Mouse (Mus musculus) neural tube, embryonic 14.5 days (tissue): ENCODE results near the gene Ctla4. TPM values are rescaled to one million over a fixed set of nuclear protein-coding genes. Genes with fewer than 3 reads are reported as not detected.

Experiments used
- ATAC-seq: fragments of 200-750 bp; cut with Nextera tagmentation; 2 replicates; pipeline ENCODE4 v1.8.0; 2017; ENCODE audit warnings: low read depth, mild to moderate bottlenecking, moderate TSS enrichment, moderate library complexity
- H3K27ac ChIP-seq: fragments of 300-500 bp; sonication (generic); 2 replicates; pipeline ENCODE4 v1.5.1; 2014; ENCODE audit warnings: low read depth, mild to moderate bottlenecking, control low read depth, low read length, moderate library complexity, mixed read lengths
- H3K27me3 ChIP-seq: fragments of 300-500 bp; sonication (generic); 2 replicates; pipeline ENCODE4 v1.6.1; 2014; ENCODE audit warnings: low read length; ENCODE audit not compliant: control insufficient read depth, insufficient read depth
- H3K36me3 ChIP-seq: fragments of 300-500 bp; sonication (generic); 2 replicates; pipeline ENCODE4 v1.6.1; 2014; ENCODE audit warnings: low read length, mixed read lengths; ENCODE audit not compliant: control insufficient read depth, insufficient read depth
- H3K4me1 ChIP-seq: fragments of 300-500 bp; sonication (generic); 2 replicates; pipeline ENCODE4 v1.6.1; 2014; ENCODE audit warnings: low read length; ENCODE audit not compliant: control insufficient read depth, insufficient read depth
- H3K4me2 ChIP-seq: fragments of 300-500 bp; sonication (generic); 2 replicates; pipeline ENCODE4 v1.6.1; 2014; ENCODE audit warnings: mild to moderate bottlenecking, low read depth, low read length, control low read depth
- H3K4me3 ChIP-seq: fragments of 300-500 bp; sonication (generic); 2 replicates; pipeline ENCODE4 v1.5.1; 2014; ENCODE audit warnings: low read depth, low read length, control low read depth, mixed read lengths
- H3K9ac ChIP-seq: fragments of 300-500 bp; sonication (generic); replicated peaks from 2 replicates; pipeline ENCODE4 v1.6.1; 2014; ENCODE audit warnings: low read depth, mild to moderate bottlenecking, control low read depth, low read length, mixed read lengths
- H3K9me3 ChIP-seq: fragments of 300-500 bp; sonication (generic); 2 replicates; pipeline ENCODE4 v1.6.1; 2016; ENCODE audit warnings: low read length; ENCODE audit not compliant: control insufficient read depth
- WGBS: fragments of 180-500 bp; shearing (Covaris S2); extraction: QIAGEN DNeasy Blood & Tissue Kit; methylation state at CpG from one replicate; pipeline ENCODE4 v1.1.7; 2014; 5-methylcytosine and 5-hydroxymethylcytosine counted together
- polyA plus RNA-seq: library from polyadenylated mRNA; unstranded; fragments of >200 nt; fragmentation: Nextera tagmentation; extraction: Ambion mirVana; gene quantifications from 2 replicates; pipeline ENCODE4 v1.2.1, GENCODE M21; 2014

Gene Ctla4
- polyA plus RNA-seq, 1 experiment from 2014 or later = not detected

DNA sequence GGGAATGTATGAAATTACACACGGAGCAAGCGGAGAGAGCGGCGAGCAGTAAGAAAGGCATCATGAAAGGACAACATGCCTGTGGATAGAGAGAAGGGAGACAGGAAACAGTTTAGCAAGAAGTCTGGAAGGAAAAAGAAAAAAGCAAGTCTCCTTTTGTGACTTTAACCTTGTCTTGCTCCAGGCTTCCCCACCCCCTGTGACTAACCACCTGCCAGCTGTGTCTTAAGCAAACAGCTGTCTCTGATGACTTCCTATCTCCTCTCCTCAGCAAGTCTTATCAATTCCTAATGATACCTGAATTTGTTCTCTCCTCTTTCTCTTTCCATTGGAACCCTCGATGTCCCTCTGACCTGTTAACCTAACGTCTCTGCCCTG, 34.0 kb upstream of the Ctla4 start:
- H3K4me1 ChIP-seq = peaks cover 6% of the 10 kb centered on the region
- 75% methylated on average over 6 of the region's 6 CpGs for WGBS
- no peak overlapping the region for H3K4me2 ChIP-seq
- no peaks in the 10 kb centered on the region for H3K36me3 ChIP-seq
- no peaks in the 10 kb centered on the region for H3K27me3 ChIP-seq
- no peak overlapping the region for H3K9ac ChIP-seq
- H3K27ac ChIP-seq = no peak overlapping the region
- no peak for ATAC-seq
- H3K4me3 ChIP-seq = no peak overlapping the region
- no peaks in the 10 kb centered on the region for H3K9me3 ChIP-seq

DNA sequence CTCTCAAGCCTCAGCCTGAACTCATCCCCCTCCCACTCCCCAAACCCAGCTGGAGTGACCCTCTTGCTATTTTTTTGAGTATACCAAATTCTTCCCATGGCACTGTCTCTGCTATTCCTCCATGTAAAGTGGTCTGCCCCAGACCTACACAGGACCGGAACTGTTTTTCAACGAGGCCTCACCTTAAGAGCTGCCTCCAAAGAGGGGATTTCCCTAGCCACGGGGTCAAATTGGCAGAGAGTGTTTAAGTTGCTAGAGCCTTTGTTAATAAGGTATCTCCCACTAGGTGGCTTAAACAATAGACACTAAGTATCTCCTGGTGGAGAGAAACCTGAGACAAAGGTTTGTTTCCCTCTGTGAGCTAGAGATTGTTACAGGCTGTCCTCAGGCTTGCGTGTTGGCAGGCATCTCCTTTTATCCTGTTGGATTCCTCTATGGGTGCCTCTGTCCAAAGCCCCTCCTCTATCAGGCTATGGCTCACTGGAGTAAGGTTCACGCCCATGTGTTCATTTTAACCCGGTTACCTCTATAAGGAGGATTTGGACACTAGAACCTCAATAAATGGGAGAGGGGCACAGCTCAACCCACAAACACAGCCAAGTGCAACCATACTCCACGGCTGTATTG, 33.4 kb upstream of the Ctla4 start:
- H3K4me2 ChIP-seq = no peak overlapping the region
- no peaks in the 10 kb centered on the region for H3K36me3 ChIP-seq
- no peak for ATAC-seq
- no peak overlapping the region for H3K27ac ChIP-seq
- no peaks in the 10 kb centered on the region for H3K9me3 ChIP-seq
- no peak overlapping the region for H3K4me3 ChIP-seq
- H3K9ac ChIP-seq = no peak overlapping the region
- WGBS = 57% methylated on average over 7 of the region's 7 CpGs
- H3K4me1 ChIP-seq = peaks cover 6% of the 10 kb centered on the region
- no peaks in the 10 kb centered on the region for H3K27me3 ChIP-seq

DNA sequence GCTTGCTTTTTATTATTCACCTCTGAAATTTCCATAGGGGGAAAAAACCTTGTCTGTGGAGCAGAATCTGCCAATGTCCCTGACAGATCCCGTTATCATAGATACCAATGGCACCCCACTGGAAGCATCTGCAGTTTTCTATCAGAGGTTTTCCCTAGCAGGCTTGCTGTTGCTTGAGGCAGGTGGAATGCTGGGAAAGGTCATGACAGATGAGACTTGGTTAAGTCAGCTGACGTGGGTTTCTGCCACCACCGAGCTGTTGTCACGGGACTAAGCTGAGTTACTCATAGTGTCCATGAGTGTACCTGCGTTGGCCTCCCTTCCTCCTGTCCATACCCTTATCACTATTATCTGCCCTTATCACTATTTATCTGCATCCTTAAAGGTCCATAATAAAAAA, 32.8 kb upstream of the Ctla4 start:
- Histone ChIP-seq H3K4me1 (peaks cover 6% of the 10 kb centered on the region), H3K9me3 (no peaks in the 10 kb centered on the region), H3K27ac (no peak overlapping the region), H3K9ac (no peak overlapping the region), H3K27me3 (no peaks in the 10 kb centered on the region), H3K36me3 (no peaks in the 10 kb centered on the region), H3K4me2 (no peak overlapping the region), H3K4me3 (no peak overlapping the region)
- WGBS = 90% methylated on average over 5 of the region's 5 CpGs
- ATAC-seq = no peak

DNA sequence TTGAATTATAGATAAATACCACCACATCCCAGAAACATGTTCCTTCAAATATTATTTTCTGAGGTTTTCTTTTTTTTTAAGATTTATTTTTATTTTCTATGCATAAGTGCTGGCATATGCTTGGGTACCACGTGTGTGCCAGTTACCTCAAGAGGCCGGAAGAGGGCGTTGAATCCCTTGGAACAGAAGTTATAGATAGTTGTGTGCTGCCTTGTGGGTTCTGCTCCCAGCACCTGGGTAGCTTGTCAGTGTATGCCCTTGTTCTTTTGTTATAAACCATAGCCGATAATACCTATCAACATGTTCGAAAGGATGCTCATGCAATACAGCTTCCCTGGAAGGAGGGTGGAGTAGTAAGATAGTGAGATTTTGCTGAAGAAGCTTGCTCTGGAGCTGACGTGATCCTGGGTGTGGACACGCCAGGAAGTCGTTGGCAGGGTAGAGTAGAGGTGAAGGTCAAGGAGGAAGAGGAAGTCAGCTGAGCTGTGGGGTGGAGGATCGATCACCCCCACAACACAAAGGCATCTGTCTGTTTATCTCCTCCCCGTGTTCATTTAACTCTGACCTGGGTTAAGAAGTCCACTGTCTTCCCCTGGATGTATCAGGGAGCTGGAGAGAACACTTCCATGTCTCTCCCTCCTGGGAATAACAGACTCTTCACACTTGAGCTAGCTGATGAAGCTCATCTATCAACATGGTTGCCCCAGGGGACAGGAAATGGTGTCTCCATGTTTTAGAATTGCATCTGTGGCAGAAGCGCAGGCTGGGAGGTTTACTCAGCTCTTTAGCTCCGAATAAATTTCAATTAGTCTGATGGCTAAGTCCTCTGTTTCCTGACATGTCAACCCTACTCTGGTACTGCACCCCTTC, 29.2 kb upstream of the Ctla4 start:
- no peak overlapping the region for H3K4me3 ChIP-seq
- no peak overlapping the region for H3K27ac ChIP-seq
- ATAC-seq = no peak
- H3K4me1 ChIP-seq = peaks cover 9% of the 10 kb centered on the region; the same call in 1 of the 2 replicates
- 76% methylated on average over 12 of the region's 12 CpGs for WGBS
- H3K9me3 ChIP-seq = no peaks in the 10 kb centered on the region
- H3K4me2 ChIP-seq = no peak overlapping the region
- no peaks in the 10 kb centered on the region for H3K36me3 ChIP-seq
- no peaks in the 10 kb centered on the region for H3K27me3 ChIP-seq
- H3K9ac ChIP-seq = no peak overlapping the region

DNA sequence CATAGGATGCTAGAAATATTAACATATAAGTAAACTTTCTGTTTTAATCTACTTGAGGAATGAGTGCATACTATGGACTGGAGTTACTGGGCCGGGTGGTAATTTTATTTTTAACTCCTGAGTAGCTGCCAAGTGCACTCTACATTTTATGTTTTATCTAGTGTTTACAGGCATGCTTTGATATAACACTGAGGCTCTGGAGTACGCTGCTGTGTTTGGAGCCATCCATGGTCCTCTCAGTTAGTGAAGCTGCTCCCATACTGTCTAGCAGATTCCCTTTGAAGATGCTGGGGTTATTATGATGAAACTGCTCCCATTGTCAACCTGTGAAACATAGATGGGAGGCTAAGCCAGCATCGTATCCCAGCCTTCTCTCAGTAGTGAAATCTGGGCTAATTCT, 27.6 kb upstream of the Ctla4 start:
- no peak overlapping the region for H3K9ac ChIP-seq
- 80% methylated on average over 3 of the region's 3 CpGs for WGBS
- no peak overlapping the region for H3K4me3 ChIP-seq
- H3K36me3 ChIP-seq = no peaks in the 10 kb centered on the region
- H3K9me3 ChIP-seq = no peaks in the 10 kb centered on the region
- H3K4me2 ChIP-seq = no peak overlapping the region
- no peak overlapping the region for H3K27ac ChIP-seq
- H3K27me3 ChIP-seq = no peaks in the 10 kb centered on the region
- no peak for ATAC-seq
- peaks cover 9% of the 10 kb centered on the region; the same call in 1 of the 2 replicates for H3K4me1 ChIP-seq

DNA sequence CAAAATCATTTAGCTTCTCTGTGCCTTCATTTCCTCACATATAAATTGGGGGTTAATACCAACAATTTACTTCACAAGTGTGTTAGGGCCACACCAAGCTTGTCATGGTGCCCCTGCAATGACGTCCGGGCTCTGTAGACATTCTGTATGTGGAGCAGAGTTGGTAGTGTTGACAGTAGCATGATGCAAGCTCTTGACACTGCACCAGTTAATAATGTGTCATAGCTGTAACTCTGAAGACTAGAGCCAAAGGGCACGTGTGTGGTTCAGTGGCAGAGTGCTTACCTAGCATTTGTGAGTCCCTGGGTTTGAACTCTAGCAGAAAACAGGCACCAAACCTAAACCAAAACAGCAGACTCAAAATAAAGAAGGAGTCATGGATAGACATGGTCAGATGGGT, 27.0 kb upstream of the Ctla4 start:
- no peak overlapping the region for H3K9ac ChIP-seq
- H3K4me3 ChIP-seq = no peak overlapping the region
- no peaks in the 10 kb centered on the region for H3K9me3 ChIP-seq
- H3K4me1 ChIP-seq = peaks cover 9% of the 10 kb centered on the region; the same call in 1 of the 2 replicates
- no peaks in the 10 kb centered on the region for H3K27me3 ChIP-seq
- no peak overlapping the region for H3K4me2 ChIP-seq
- ATAC-seq = no peak
- H3K36me3 ChIP-seq = no peaks in the 10 kb centered on the region
- no peak overlapping the region for H3K27ac ChIP-seq
- WGBS = 90% methylated on average over 3 of the region's 3 CpGs

DNA sequence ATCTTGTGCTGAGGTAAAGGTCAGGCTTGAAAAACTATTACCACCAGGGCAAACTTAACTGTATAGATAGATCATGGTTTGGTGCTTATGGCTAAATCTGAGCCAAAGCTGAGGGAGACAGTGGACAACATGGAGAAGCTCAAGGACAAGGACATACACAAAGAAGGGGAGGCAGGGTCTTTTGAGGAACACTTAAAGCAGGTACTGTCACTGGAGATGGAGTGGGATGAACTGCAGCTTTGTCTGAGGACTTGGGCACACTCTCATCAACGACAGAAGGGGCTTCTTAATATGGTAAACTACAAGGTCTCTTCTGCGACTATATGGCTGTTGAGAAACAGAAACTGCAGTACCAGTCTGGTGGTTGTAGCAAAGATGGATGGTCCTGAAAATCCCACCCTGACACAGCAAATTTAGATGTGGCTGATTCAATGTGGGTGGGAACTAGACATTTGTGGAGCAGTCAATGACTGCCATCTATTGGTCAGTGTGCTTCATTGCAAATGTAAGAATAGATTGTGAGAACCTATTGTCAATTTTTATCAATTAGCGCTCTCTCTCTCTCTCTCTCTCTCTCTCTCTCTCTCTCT, 26.3 kb upstream of the Ctla4 start:
- no peaks in the 10 kb centered on the region for H3K36me3 ChIP-seq
- H3K9ac ChIP-seq = peak overlapping the region; percentile 43; the same call in 1 of the 2 replicates
- peak overlapping the region; percentile 46 for H3K4me2 ChIP-seq
- H3K4me3 ChIP-seq = peak overlapping the region; percentile 23
- H3K27ac ChIP-seq = peak overlapping the region; percentile 76
- peak; percentile 80 for ATAC-seq
- WGBS = 11% methylated on average over 3 of the region's 3 CpGs
- H3K4me1 ChIP-seq = peaks cover 9% of the 10 kb centered on the region; the same call in 1 of the 2 replicates
- H3K9me3 ChIP-seq = no peaks in the 10 kb centered on the region
- no peaks in the 10 kb centered on the region for H3K27me3 ChIP-seq

DNA sequence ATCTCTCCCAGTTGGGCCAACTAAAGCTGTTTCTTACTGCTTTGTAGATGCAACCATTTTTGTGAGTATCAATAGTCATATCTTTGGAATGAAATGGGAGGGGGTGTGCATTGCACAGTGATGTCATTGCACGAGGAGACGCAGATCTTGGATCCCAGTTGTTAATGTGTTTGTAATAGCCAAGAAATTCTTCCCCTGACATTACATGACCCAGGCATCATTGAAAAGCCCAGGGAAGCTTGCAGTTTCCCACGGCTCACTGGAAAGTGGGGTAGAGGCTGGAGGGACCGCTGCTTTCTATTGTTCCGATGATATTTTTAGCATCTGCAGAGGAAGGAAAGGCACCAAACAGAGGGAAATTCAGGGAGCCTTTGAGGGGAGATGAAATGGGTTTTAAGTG, 25.8 kb upstream of the Ctla4 start:
- Histone ChIP-seq H3K9me3 (no peaks in the 10 kb centered on the region), H3K4me1 (peaks cover 9% of the 10 kb centered on the region; the same call in 1 of the 2 replicates), H3K4me3 (peak overlapping the region; percentile 23), H3K36me3 (no peaks in the 10 kb centered on the region), H3K27ac (peak overlapping the region; percentile 76), H3K27me3 (no peaks in the 10 kb centered on the region), H3K4me2 (peak overlapping the region; percentile 46), H3K9ac (peak overlapping the region; percentile 43; the same call in 1 of the 2 replicates)
- ATAC-seq = peak; percentile 73
- 24% methylated on average over 5 of the region's 5 CpGs for WGBS

DNA sequence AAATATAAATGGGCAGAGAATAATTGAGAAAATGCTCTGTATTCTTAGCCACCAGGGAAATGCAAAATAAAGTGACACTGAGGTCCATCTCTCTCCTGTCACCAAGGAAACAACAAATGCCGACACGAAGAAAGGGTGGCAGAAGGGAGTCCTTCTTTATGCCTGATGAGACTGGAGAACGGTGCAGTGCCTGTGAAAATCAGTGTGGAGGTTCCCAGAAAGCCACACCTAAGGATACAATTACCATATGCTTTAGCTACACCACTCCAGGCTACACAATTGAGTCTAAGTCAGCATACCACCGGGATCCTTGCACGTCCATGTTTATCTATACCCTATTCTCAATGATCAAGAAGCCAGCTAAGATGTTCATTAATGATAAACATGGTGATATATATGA, 25.4 kb upstream of the Ctla4 start:
- H3K9ac ChIP-seq = peak overlapping the region; percentile 43; the same call in 1 of the 2 replicates
- H3K4me3 ChIP-seq = peak overlapping the region; percentile 23; the same call in 1 of the 2 replicates
- no peaks in the 10 kb centered on the region for H3K9me3 ChIP-seq
- H3K27ac ChIP-seq = peak overlapping the region; percentile 76
- WGBS = 43% methylated on average over 5 of the region's 5 CpGs
- peak; percentile 16; the same call in 1 of the 2 replicates for ATAC-seq
- peak overlapping the region; percentile 46 for H3K4me2 ChIP-seq
- no peaks in the 10 kb centered on the region for H3K27me3 ChIP-seq
- no peaks in the 10 kb centered on the region for H3K36me3 ChIP-seq
- peaks cover 9% of the 10 kb centered on the region; the same call in 1 of the 2 replicates for H3K4me1 ChIP-seq
